Mouse (Mus musculus) heart, embryonic 16.5 days (tissue): ENCODE measurements around the gene Rps18. TPM values are rescaled to one million over a fixed set of nuclear protein-coding genes. Genes with fewer than 3 reads are reported as not detected.

Experiments used
- ATAC-seq: fragments of 200-750 bp; cut with Nextera tagmentation; replicated peaks from 2 replicates; pipeline ENCODE4 v1.8.0; 2017; ENCODE audit warnings: moderate number of reproducible peaks; ENCODE audit not compliant: insufficient read depth, low FRiP score; ENCODE audit errors: extremely low read depth
- H3K27ac ChIP-seq: fragments of 300-500 bp; sonication (generic); 2 replicates; pipeline ENCODE4 v1.5.1; 2014; ENCODE audit warnings: mild to moderate bottlenecking, low read length, control low read depth, moderate library complexity
- H3K27me3 ChIP-seq: fragments of 300-500 bp; sonication (generic); 2 replicates; pipeline ENCODE4 v1.6.1; 2014; ENCODE audit warnings: low read length, mixed read lengths; ENCODE audit not compliant: control insufficient read depth, insufficient read depth
- H3K36me3 ChIP-seq: fragments of 300-500 bp; sonication (generic); 2 replicates; pipeline ENCODE4 v1.6.1; 2014; ENCODE audit not compliant: control insufficient read depth, insufficient read depth
- H3K4me1 ChIP-seq: fragments of 300-500 bp; sonication (generic); 2 replicates; pipeline ENCODE4 v1.6.1; 2014; ENCODE audit warnings: low read length, mixed read lengths; ENCODE audit not compliant: control insufficient read depth, insufficient read depth
- H3K4me2 ChIP-seq: fragments of 300-500 bp; sonication (generic); 2 replicates; pipeline ENCODE4 v1.6.1; 2014; ENCODE audit warnings: low read depth, mild to moderate bottlenecking, control low read depth, low read length
- H3K4me3 ChIP-seq: fragments of 300-500 bp; sonication (generic); 2 replicates; pipeline ENCODE4 v1.5.1; 2014; ENCODE audit warnings: mild to moderate bottlenecking, control low read depth, low read length
- H3K9ac ChIP-seq: fragments of 300-500 bp; sonication (generic); 2 replicates; pipeline ENCODE4 v1.6.1; 2014; ENCODE audit warnings: low read length, control low read depth
- H3K9me3 ChIP-seq: fragments of 300-500 bp; sonication (generic); replicated peaks from 2 replicates; pipeline ENCODE4 v1.6.1; 2016; ENCODE audit warnings: low read length; ENCODE audit not compliant: control insufficient read depth
- WGBS: fragments of 180-500 bp; shearing (Covaris S2); extraction: QIAGEN DNeasy Blood & Tissue Kit; methylation state at CpG from one replicate; pipeline ENCODE4 v1.1.7; 2014; 5-methylcytosine and 5-hydroxymethylcytosine counted together
- polyA plus RNA-seq: library from polyadenylated mRNA; unstranded; fragments of >200 nt; fragmentation: Nextera tagmentation; extraction: Ambion mirVana; gene quantifications from 2 replicates; pipeline ENCODE4 v1.2.1, GENCODE M21; 2015

Rps18 gene
- polyA plus RNA-seq, 1 experiment from 2014 or later, result 901 TPM

DNA sequence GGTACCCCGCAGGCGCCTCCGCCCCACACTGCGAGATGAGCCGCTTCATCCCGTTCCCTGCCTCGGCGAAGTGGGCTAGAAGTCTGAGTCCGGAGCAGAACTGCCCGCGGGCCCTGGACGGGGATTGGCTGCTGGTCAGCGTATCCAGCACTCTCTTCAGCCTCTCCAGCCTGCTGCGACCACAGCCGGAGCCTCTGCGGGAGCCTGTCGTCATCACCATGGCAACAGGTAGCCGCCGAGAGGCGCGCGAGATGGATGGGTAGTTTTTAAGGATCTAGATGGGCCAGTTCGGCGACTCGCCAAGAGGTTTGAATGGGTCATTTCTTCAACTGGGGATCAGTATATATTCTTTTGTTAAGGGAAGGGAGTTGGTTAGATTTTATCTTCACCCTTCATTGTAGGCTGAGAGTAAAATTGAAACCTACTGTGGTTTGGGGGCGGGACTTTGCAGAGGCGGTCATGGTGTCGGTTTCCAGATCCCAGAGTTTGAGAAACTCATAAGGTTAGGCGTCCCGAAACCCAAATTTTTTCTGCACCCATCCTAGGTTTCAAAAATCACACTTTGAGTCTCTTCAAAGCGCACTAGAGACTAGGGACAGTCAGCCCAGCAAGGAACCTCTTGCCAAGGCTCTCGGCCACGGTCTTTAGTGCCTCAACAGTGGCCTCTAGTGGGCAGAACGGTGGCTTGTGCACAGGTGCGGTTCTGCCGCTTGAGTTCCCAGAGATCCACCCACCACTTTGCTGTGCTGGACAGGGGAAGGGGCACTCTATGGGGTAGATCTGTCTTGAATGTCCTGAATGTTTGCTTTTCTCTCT, 35.3 kb downstream of the Rps18 start:
- H3K27me3 ChIP-seq, result no peaks in the 10 kb centered on the region
- H3K9ac ChIP-seq, result peak overlapping the region; percentile 86
- peaks cover 17% of the 10 kb centered on the region for H3K4me1 ChIP-seq
- H3K27ac ChIP-seq, result peak overlapping the region; percentile 89
- no peaks in the 10 kb centered on the region for H3K9me3 ChIP-seq
- H3K4me3 ChIP-seq, result peak overlapping the region; percentile 85
- peaks cover 13% of the 10 kb centered on the region for H3K36me3 ChIP-seq
- under 1% methylated on average over 36 of the region's 36 CpGs for WGBS
- H3K4me2 ChIP-seq, result peak overlapping the region; percentile 97
- peak; percentile 8; the same call in 1 of the 2 replicates for ATAC-seq

GRCm38 (mm10) chr17:33919351-33920281, 36.2 kb downstream of the Rps18 start:
- no peaks in the 10 kb centered on the region for H3K9me3 ChIP-seq
- peaks cover 10% of the 10 kb centered on the region for H3K36me3 ChIP-seq
- peak overlapping the region; percentile 89 for H3K27ac ChIP-seq
- ATAC-seq, result peak; percentile 34
- peaks cover 23% of the 10 kb centered on the region for H3K4me1 ChIP-seq
- H3K4me2 ChIP-seq, result peak overlapping the region; percentile 97
- peak overlapping the region; percentile 86 for H3K9ac ChIP-seq
- under 1% methylated on average over 52 of the region's 52 CpGs for WGBS
- H3K4me3 ChIP-seq, result peak overlapping the region; percentile 85
- no peaks in the 10 kb centered on the region for H3K27me3 ChIP-seq

DNA sequence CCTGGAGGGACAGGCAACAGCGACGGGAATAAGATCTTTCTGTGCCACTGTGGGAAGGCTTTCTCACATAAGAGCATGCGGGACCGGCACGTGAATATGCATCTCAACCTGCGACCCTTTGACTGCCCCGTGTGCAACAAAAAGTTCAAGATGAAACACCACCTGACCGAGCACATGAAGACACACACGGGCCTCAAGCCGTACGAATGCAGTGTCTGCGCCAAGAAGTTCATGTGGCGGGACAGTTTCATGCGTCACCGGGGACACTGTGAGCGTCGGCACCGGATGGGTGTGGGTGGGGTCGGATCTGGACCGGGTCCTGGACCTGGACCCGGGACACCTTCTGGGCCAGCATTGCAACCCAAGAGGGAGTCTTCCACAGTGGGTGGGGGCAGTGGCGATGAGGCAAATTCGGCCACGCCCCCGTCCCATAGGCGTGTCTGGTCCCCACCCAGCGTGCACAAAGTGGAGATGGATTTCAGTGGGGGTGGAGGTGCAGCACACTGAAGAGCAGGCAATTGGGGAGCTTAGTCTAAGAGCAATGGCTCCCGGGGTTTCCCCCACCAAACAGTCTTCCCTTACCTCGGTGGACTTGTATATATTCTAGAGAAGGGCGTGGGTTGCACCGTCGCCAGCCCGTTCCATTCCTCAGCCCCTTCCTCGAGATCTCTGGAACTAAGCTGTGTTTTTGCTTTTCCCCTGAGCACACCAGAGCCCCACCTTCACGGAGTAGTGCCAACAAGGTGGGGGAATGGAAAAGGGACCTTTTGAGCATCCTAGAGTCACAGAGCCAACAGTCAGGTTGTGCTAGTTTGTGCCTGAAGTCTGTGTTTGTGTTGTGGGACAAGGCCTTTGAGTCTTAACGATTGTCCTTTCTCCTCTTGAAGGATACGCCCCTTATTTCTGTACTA, 37.3 kb downstream of the Rps18 start:
- peak overlapping the region; percentile 86 for H3K9ac ChIP-seq
- peaks cover 20% of the 10 kb centered on the region for H3K36me3 ChIP-seq
- peak overlapping the region; percentile 85 for H3K4me3 ChIP-seq
- peak overlapping the region; percentile 89 for H3K27ac ChIP-seq
- no peak for ATAC-seq
- H3K4me2 ChIP-seq, result peak overlapping the region; percentile 97
- no peaks in the 10 kb centered on the region for H3K9me3 ChIP-seq
- H3K27me3 ChIP-seq, result no peaks in the 10 kb centered on the region
- 55% methylated on average over 37 of the region's 37 CpGs for WGBS
- peaks cover 23% of the 10 kb centered on the region for H3K4me1 ChIP-seq

DNA sequence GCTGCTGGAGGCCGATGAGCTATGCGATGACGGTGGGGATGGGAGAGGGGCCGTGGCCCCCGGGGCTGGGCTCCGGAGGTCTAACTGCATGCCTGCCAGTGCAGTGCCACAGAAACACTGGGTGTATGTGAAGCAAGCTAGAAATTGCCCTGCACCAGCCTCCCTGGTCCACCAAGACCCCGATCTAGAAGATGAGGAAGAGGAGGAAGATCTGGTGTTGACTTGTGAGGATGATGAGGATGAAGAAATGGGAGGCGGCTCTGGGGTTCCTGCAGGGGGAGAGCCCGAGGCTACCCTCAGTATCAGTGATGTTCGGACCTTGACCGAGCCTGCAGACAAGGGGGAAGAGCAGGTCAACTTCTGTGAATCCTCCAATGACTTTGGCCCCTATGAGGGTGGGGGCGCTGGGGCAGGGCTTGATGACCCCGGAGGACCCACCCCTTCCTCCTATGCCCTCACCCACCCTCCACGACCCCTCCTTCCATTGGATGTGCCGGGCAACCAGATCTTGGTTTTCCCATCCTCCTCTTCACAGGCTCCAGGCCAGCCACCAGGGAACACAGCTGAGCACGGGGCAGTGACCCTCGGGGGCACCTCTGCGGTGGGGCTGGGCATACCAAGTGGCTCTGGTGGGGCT, 38.0 kb downstream of the Rps18 start:
- no peak overlapping the region for H3K4me2 ChIP-seq
- H3K27ac ChIP-seq, result no peak overlapping the region
- H3K27me3 ChIP-seq, result no peaks in the 10 kb centered on the region
- ATAC-seq, result no peak
- no peak overlapping the region for H3K4me3 ChIP-seq
- WGBS, result 76% methylated on average over 18 of the region's 18 CpGs
- H3K4me1 ChIP-seq, result peaks cover 23% of the 10 kb centered on the region
- H3K9ac ChIP-seq, result no peak overlapping the region
- H3K9me3 ChIP-seq, result no peaks in the 10 kb centered on the region
- peaks cover 26% of the 10 kb centered on the region for H3K36me3 ChIP-seq

- 65% methylated on average over 31 of the region's 31 CpGs for WGBS
- peak overlapping the region; percentile 71 for H3K9ac ChIP-seq
- no peak for ATAC-seq
- H3K9me3 ChIP-seq, result no peaks in the 10 kb centered on the region
- H3K27ac ChIP-seq, result 0 out of 2 replicates have a peak overlapping the region, but pooled peaks have one; percentile 14
- peaks cover 31% of the 10 kb centered on the region for H3K36me3 ChIP-seq
- H3K4me3 ChIP-seq, result peak overlapping the region; percentile 74
- H3K27me3 ChIP-seq, result no peaks in the 10 kb centered on the region
- H3K4me2 ChIP-seq, result peak overlapping the region; percentile 88
- peaks cover 23% of the 10 kb centered on the region for H3K4me1 ChIP-seq
These were observed 38.8 kb downstream of the Rps18 start for GRCm38 (mm10) chr17:33916847-33917655.

- peaks cover 39% of the 10 kb centered on the region for H3K36me3 ChIP-seq
- H3K27ac ChIP-seq, result peak overlapping the region; percentile 82
- peak overlapping the region; percentile 88 for H3K4me2 ChIP-seq
- peak overlapping the region; percentile 71 for H3K9ac ChIP-seq
- ATAC-seq, result peak; percentile 2
- peak overlapping the region; percentile 74 for H3K4me3 ChIP-seq
- H3K9me3 ChIP-seq, result no peaks in the 10 kb centered on the region
- H3K27me3 ChIP-seq, result no peaks in the 10 kb centered on the region
- under 1% methylated on average over 10 of the region's 20 CpGs for WGBS
- peaks cover 23% of the 10 kb centered on the region for H3K4me1 ChIP-seq
These were observed 39.5 kb downstream of the Rps18 start for GRCm38 (mm10) chr17:33916294-33916693.

DNA sequence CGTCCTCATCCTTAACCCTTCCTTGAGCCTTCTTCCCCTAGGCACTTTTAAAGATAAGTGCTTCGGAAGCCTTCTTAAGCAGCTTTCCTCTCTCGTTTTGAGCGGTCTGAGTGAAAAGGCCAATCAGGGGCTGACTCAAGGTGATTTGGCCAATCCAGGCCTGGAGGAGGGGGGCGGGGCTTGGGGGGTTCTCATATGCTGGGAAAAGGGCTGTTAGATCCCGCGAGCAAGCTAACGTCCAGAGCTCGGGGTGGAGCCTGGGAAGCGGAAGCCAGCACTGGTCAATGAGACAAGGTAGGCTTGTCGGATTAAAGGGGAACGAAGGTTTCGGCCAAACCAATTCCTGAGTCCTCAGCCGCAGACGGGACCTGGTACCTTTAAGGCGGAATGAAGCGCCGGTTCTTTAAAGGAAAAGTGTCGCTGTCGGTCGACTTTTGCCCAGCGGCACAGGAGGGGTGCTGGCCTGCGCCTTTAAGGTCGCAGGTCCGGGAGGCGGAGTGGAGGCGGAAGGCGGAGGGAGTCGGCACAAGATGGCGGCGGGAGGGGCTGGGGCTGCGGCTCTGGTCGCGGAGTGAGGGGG, 40.0 kb downstream of the Rps18 start, which contains the start of the genes Tapbp and Zbtb22:
Gene Tapbp (plus strand): TSS at position 229 of the 580 bp plus-strand sequence.
Gene Zbtb22 (plus strand): TSS at position 234 of the 580 bp plus-strand sequence.
- Histone ChIP-seq H3K27ac (peak within 1 kb of the TSS; percentile 82), H3K9me3 (no peaks in the 10 kb centered on the region), H3K4me2 (peak within 1 kb of the TSS; percentile 88), H3K4me3 (peak within 1 kb of the TSS; percentile 74), H3K9ac (peak within 1 kb of the TSS; percentile 71), H3K27me3 (no peaks in the 10 kb centered on the region), H3K4me1 (peaks cover 23% of the 10 kb centered on the region), H3K36me3 (peaks cover 40% of the 10 kb centered on the region)
- 1% methylated on average over 34 of the region's 34 CpGs for WGBS
- peak; percentile 93 for ATAC-seq
